Mouse (Mus musculus) ES-Bruce4 (cell line): Measurements from ENCODE around the gene Mum1. TPM values are rescaled to one million over a fixed set of nuclear protein-coding genes. Genes with fewer than 3 reads are reported as not detected.

Source experiments
- H3K27ac ChIP-seq: 2 replicates; pipeline ENCODE4 v1.5.1; 2012; ENCODE audit warnings: low read length, inconsistent platforms; ENCODE audit not compliant: insufficient read depth
- H3K27me3 ChIP-seq: 2 replicates; pipeline ENCODE4 v1.6.1; 2012; ENCODE audit warnings: mild to moderate bottlenecking, low read length, inconsistent platforms; ENCODE audit not compliant: control insufficient read depth, poor library complexity, insufficient read depth, severe bottlenecking
- H3K36me3 ChIP-seq: 2 replicates; pipeline ENCODE4 v1.6.1; 2012; ENCODE audit warnings: inconsistent platforms, mild to moderate bottlenecking, low read length, moderate library complexity; ENCODE audit not compliant: control insufficient read depth, poor library complexity, insufficient read depth, severe bottlenecking
- H3K4me1 ChIP-seq: one replicate; pipeline ENCODE4 v1.8.1; 2011; ENCODE audit warnings: low read length; ENCODE audit not compliant: control insufficient read depth, insufficient read depth
- H3K4me3 ChIP-seq: 2 replicates; pipeline ENCODE4 v1.5.1; 2011; ENCODE audit warnings: low read depth, mild to moderate bottlenecking, low read length
- H3K9ac ChIP-seq: 2 replicates; pipeline ENCODE4 v1.6.1; 2012; ENCODE audit warnings: low read depth, mild to moderate bottlenecking, inconsistent platforms; ENCODE audit not compliant: poor library complexity, severe bottlenecking
- H3K9me3 ChIP-seq: replicated peaks from 2 replicates; pipeline ENCODE4 v1.6.1; 2012; ENCODE audit warnings: mild to moderate bottlenecking, low read length, inconsistent platforms; ENCODE audit not compliant: control insufficient read depth, poor library complexity, insufficient read depth, severe bottlenecking
- CTCF ChIP-seq: IDR thresholded peaks from one replicate; pipeline ENCODE4 v1.8.1; 2011; ENCODE audit warnings: low read depth, low read length
- EP300 ChIP-seq: IDR thresholded peaks from 2 replicates; pipeline ENCODE4 v1.6.1; 2011; ENCODE audit warnings: low read depth, low read length; ENCODE audit not compliant: insufficient read depth
- POLR2A ChIP-seq: IDR thresholded peaks from one replicate; pipeline ENCODE4 v1.8.1; 2011; ENCODE audit warnings: low read length; ENCODE audit not compliant: insufficient read depth
- polyA plus RNA-seq: library from polyadenylated mRNA; stranded (reverse); fragments of >200 nt; gene quantifications from 2 replicates; pipeline ENCODE4 v1.2.4, GENCODE M21; 2011; ENCODE audit warnings: low read depth; ENCODE audit not compliant: missing spikeins, insufficient read depth, insufficient read length

Mum1 gene
- polyA plus RNA-seq, 1 experiment, result 35.7 TPM

DNA sequence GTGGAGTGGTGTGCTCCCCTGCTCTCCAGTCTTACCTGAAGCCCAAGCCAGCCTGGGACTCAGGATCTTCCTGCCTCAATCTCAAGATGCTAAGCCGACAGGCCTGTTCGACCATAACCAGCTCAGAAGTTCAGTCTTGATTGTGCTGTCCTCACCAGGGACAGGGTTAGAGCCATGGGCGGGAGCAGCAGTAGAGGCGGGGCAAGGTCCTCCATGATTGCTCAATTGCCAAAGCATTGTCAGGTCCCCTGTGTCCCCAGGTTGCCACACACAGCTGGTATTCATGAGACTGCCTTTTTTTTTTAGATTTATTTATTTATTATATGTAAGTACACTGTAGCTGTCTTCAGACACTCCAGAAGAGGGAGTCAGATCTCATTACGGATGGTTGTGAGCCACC is 50.0 kb downstream of the Mum1 start:
- Histone ChIP-seq H3K9ac (no peak overlapping the region), H3K36me3 (peaks cover 35% of the 10 kb centered on the region), H3K4me1 (no peaks in the 10 kb centered on the region), H3K27ac (no peak overlapping the region), H3K4me3 (no peak overlapping the region), H3K9me3 (no peaks in the 10 kb centered on the region), H3K27me3 (no peaks in the 10 kb centered on the region)
- TF ChIP-seq EP300, result no peak
- TF ChIP-seq POLR2A, result no peak
- no peak for TF ChIP-seq CTCF

DNA sequence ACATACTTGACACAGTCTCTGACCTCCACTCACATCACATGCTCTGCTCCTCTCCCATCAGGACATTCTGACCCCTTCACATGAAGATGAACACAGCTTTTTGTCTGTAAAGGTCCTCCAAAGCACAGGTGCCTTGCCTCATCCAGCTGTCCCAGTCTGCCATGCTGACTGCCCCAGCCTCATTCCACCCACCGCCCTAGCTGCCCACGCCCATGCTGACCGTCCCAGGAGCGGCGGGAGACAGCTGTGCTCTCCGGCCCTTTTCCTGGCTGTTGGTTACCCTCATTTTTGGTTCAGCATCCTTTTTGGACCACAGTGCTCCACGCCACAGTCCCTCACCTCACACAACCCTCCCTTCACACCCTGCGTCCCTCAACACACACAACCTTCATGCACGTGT is 52.2 kb downstream of the Mum1 start:
- no peak overlapping the region for H3K9ac ChIP-seq
- no peaks in the 10 kb centered on the region for H3K4me1 ChIP-seq
- H3K36me3 ChIP-seq, result peaks cover 45% of the 10 kb centered on the region
- H3K9me3 ChIP-seq, result no peaks in the 10 kb centered on the region
- no peak overlapping the region for H3K4me3 ChIP-seq
- TF ChIP-seq EP300 (no peak), POLR2A (no peak), CTCF (no peak)
- H3K27me3 ChIP-seq, result no peaks in the 10 kb centered on the region
- H3K27ac ChIP-seq, result no peak overlapping the region

- TF ChIP-seq EP300 (no peak), CTCF (no peak), POLR2A (no peak)
- Histone ChIP-seq H3K9ac (no peak overlapping the region), H3K27me3 (no peaks in the 10 kb centered on the region), H3K36me3 (peaks cover 49% of the 10 kb centered on the region), H3K27ac (no peak overlapping the region), H3K4me1 (no peaks in the 10 kb centered on the region), H3K9me3 (no peaks in the 10 kb centered on the region), H3K4me3 (no peak overlapping the region)
These were observed 53.0 kb downstream of the Mum1 start for GRCm38 (mm10) chr10:80279273-80279672.

DNA sequence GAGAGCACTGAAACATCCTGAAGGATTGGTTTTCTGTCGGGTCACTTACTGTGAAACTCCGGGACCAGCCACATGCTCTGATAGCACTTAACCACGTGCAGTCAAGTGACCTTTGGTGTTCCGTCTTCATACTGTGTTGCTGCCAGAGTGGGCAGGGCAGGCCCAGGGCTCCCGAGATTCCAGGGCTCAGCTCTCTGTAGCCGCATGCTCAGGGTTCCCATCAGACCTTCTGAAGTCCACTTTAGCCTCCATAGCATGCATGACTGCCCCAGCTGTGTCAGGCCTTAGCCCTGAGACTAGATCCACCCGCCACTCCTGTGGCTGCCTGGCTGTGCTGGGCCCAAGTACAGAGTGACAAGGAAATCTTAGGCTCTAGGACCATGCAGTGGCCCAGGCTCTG is 55.1 kb downstream of the Mum1 start:
- H3K4me1 ChIP-seq, result no peaks in the 10 kb centered on the region
- no peak for TF ChIP-seq CTCF
- TF ChIP-seq POLR2A, result no peak
- TF ChIP-seq EP300, result no peak
- peaks cover 66% of the 10 kb centered on the region for H3K36me3 ChIP-seq
- H3K27me3 ChIP-seq, result no peaks in the 10 kb centered on the region
- no peaks in the 10 kb centered on the region for H3K9me3 ChIP-seq
- H3K27ac ChIP-seq, result no peak overlapping the region
- no peak overlapping the region for H3K4me3 ChIP-seq
- H3K9ac ChIP-seq, result no peak overlapping the region

DNA sequence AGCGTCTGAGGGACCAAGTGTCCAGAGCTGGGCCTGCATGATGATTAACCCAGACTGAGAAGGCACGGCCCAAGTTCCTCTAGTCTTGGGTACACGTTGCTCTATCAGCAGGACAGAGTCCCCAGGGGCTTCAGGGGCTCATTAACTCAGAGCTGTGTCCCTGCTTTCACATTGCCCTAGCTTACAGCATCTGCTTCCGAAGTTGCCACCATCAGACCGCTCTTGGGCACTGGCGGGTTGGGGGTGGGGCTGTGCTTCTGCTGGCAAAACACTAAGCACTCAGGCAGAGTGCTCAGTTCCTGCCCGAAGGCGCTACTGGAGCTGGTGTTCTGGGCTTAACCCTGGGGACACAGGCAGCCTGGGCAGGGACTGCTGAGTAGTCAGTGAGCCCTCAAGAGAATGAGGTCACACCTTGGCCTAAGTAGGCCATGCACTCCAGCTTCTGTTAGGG is 55.7 kb downstream of the Mum1 start:
- TF ChIP-seq POLR2A, result no peak
- TF ChIP-seq EP300, result no peak
- no peak for TF ChIP-seq CTCF
- Histone ChIP-seq H3K27ac (no peak overlapping the region), H3K9ac (no peak overlapping the region)

GRCm38 (mm10) chr10:80282481-80283441 is 56.5 kb downstream of the Mum1 start:
- Histone ChIP-seq H3K4me3 (no peak overlapping the region), H3K4me1 (no peaks in the 10 kb centered on the region), H3K36me3 (peaks cover 58% of the 10 kb centered on the region), H3K9ac (no peak overlapping the region), H3K9me3 (no peaks in the 10 kb centered on the region), H3K27me3 (no peaks in the 10 kb centered on the region), H3K27ac (no peak overlapping the region)
- TF ChIP-seq POLR2A, result no peak
- TF ChIP-seq EP300, result no peak
- no peak for TF ChIP-seq CTCF

More for the DNA sequence above, 55.7 kb downstream of the Mum1 start:
- Histone ChIP-seq H3K36me3 (peaks cover 62% of the 10 kb centered on the region), H3K9me3 (no peaks in the 10 kb centered on the region), H3K4me3 (no peak overlapping the region), H3K4me1 (no peaks in the 10 kb centered on the region), H3K27me3 (no peaks in the 10 kb centered on the region)
